Mouse (Mus musculus) kidney, adult 11 months (tissue): ENCODE results near the gene S100a3.

ENCODE experiments used
- DNase-seq: peaks from one replicate; pipeline ENCODE4 v3.0.0; 2022

The S100a3 gene

GRCm38 (mm10) chr3:90575320-90575719 is 14.9 kb downstream of the S100a3 start:
- DNase-seq, result no peak

DNA sequence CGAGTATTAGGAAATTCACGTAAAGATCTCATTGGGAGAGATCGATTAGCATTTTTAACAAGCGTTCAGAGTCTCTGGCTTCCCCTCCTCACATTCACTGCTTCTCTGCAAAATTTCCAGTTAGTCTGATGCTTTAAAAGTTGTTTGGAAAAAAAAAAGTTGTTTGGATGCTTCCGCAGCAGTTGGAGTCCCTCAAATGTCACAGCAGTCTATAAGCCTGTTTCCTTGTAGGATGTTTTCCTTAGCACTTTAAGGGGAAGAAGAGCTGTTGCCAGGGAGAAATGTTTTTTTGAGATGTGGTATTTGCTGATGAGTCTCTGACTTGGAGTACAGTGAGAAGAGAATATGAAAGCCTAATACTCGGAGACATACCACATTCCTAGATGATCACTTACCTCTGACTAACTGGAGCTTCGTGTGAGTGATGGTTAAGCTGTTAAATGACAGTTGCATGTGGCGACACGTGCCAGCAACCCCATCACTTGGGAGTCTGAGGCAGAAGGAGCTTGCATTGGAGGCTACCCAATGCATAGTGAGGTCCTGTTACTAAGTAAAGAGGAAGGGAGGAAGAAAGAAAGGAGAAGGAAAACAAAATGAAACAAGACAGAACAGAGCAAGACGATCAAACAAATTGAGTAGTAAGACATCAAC is 16.1 kb downstream of the S100a3 start:
- DNase-seq, result no peak

GRCm38 (mm10) chr3:90579433-90579832 is 19.1 kb downstream of the S100a3 start:
- no peak for DNase-seq

- no peak for DNase-seq
Measured at GRCm38 (mm10) chr3:90581141-90581540, 20.8 kb downstream of the S100a3 start.

DNA sequence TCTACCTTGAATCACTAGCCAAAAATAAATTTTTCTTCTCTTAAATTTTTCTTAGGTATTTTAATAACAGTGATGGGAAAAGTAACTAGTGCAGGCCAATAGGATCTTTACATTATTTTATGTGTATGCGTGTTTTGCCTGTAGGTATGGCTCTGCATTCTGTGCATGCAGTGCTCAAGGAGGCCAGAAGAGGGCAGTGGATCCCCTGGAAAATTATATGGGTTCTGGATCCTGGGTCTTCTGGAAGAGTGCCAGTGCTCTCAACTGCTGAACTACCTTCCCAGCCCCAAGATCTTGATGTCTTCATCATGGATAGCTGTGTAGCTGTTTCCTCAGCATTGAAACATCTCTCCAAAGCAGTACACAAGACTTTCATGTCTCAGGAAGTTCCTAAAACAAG is 21.8 kb downstream of the S100a3 start:
- no peak for DNase-seq

DNA sequence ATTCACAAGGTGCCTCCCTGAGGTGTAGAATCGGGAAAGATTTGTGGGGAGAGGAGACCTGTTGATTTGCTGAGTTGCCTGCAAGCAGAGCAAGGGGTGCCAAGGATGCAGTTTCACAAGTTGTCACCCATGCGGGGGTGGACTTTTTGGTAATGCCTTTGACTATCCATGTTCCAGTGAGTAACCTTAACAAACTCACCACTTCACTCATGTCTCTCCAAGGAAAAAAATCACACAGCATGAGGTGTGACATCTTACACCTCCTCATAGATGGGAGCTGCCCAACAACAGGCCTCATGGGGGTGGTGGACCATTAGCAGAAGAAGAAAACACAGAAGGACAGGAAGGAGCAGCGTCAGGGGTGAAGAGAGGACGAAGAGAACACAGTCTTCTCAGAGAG is 22.2 kb downstream of the S100a3 start:
- DNase-seq, result no peak

GRCm38 (mm10) chr3:90583893-90584292 is 23.5 kb downstream of the S100a3 start:
- DNase-seq, result peak; percentile 63

GRCm38 (mm10) chr3:90585595-90585994 is 25.2 kb downstream of the S100a3 start:
- DNase-seq, result peak; percentile 27

- DNase-seq, result no peak
Measured at GRCm38 (mm10) chr3:90586016-90586643, 25.8 kb downstream of the S100a3 start.

GRCm38 (mm10) chr3:90586906-90587305 is 26.5 kb downstream of the S100a3 start:
- peak; percentile 26 for DNase-seq

GRCm38 (mm10) chr3:90587361-90588101 is 27.2 kb downstream of the S100a3 start:
- DNase-seq, result no peak

- no peak for DNase-seq
Measured at GRCm38 (mm10) chr3:90589390-90589789, 29.0 kb downstream of the S100a3 start.

DNA sequence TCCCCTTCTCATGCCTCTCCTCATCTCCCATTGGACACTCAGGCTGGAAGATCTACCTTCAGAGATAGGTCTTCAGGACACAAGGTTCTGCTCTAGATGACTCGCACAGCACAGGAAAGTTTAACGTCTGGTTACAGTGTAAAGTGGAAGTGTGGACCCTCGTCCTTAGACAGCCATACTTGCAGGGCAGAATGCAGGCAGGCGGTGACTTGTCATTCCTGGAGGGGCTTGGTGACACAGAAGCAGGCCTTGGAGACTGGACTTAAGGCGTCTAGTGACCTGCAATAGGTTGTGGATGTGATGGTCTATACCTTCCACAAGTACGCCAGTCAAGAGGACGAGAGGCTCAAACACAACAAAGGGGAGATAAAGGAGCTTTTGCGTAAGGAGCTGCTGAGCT is 29.6 kb downstream of the S100a3 start, which contains the start of gene S100a2:
Gene S100a2 (plus strand): TSS at position 301 of the 400 bp plus-strand sequence.
- DNase-seq, result no peak

- no peak for DNase-seq
Measured at GRCm38 (mm10) chr3:90594466-90594865, 34.1 kb downstream of the S100a3 start.

GRCm38 (mm10) chr3:90595556-90595955 is 35.2 kb downstream of the S100a3 start:
- no peak for DNase-seq

GRCm38 (mm10) chr3:90596810-90597209 is 36.4 kb downstream of the S100a3 start:
- DNase-seq, result no peak

DNA sequence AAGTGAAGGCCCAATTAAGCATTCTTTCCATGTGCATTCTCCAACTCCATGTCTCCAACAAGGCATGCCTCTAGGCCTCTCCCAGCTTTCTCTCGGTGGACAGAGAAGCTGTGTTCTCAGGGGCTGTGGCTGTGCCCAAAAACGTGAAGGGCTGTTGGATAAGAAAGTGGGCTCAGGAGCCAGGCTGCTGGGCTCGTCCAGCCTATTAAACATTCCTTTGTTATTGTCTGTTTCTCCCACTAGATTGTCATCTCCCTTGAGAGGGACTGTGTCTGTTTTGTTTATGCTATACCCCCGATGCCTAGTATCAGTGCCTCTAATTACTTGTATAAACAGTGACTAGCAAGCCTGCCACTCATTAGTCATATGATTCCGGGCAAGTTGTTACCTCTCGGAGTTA is 37.4 kb downstream of the S100a3 start:
- DNase-seq, result no peak

DNA sequence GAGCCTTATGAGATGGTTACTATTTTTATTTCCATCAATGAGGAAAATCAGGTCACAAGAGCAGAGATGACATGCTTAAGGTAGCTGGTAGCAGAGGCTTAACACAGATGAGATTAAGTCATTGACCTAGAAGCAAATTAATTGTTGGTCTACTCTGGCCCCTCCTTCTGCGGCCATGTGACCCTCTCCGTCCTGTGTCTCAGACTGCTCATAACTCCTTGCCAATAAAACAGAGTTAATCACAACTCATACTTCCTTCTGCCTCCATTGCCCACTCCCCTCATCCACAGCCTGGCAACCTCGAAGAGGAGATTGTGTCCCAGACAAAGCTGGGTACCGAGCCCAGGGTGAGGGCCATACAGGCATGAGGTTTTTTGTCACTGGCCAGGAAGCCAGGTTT is 37.8 kb downstream of the S100a3 start:
- DNase-seq, result no peak

- no peak for DNase-seq
Measured at GRCm38 (mm10) chr3:90599401-90599800, 39.0 kb downstream of the S100a3 start.

GRCm38 (mm10) chr3:90600036-90600435 is 39.7 kb downstream of the S100a3 start:
- DNase-seq, result no peak

GRCm38 (mm10) chr3:90600458-90601195 is 40.2 kb downstream of the S100a3 start:
- no peak for DNase-seq

- DNase-seq, result no peak
Measured at GRCm38 (mm10) chr3:90601486-90602110, 41.2 kb downstream of the S100a3 start, which contains the start of gene Gm42674. Gene Gm42674 (plus strand): TSS chr3:90601904.

DNA sequence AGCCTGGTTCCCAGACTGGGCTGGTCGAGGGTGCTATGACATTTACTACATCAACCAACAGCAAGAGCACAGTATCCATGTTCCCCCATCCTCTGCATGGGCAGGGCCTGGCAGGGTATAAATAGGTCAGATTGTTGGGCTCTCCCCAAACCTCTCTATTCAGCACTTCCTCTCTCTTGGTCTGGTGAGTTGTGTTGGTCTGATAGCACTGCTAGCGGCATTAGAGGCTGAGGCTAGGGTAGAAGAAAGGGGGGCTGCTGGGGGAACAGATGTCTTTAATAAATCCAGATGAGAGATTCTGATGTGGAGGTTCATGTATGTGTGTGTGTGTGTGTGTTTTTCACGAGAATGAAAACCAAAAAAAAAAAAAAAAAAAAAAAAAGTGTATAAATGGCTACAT is 43.2 kb downstream of the S100a3 start, which contains the start of gene S100a4:
Gene S100a4 (plus strand): TSS at position 149 of the 400 bp plus-strand sequence.
- DNase-seq, result no peak
